Mouse (Mus musculus): ENCODE data around the gene Reln. TPM values are rescaled to one million over a fixed set of nuclear protein-coding genes. Genes with fewer than 3 reads are reported as not detected.
A peak's percentile ranks its signal among the peaks of the same experiment; 100 is the strongest.

Gene Reln
- polyA plus RNA-seq (2015; fragmentation: Nextera tagmentation; extraction: Ambion mirVana): 45.8 and 51.3 TPM in 2 replicates

GRCm38 (mm10) chr5:22344556-22344975 is at the start of gene Reln:
Gene Reln (minus strand): TSS chr5:22344702.
- peaks cover 46% of the 10 kb centered on the region for H3K27me3 ChIP-seq
- 0% methylated on average over 44 of the region's 68 CpGs for WGBS
- peak within 1 kb of the TSS; percentile 63 for H3K4me3 ChIP-seq
- H3K27ac ChIP-seq (replicated peaks): peak within 1 kb of the TSS; percentile 96
- H3K9ac ChIP-seq: peak within 1 kb of the TSS; percentile 88
- H3K4me1 ChIP-seq (replicated peaks): peaks cover 38% of the 10 kb centered on the region
- no peaks in the 10 kb centered on the region for H3K9me3 ChIP-seq
- ATAC-seq (ENCODE audit: low read depth): peak; percentile 90
- H3K36me3 ChIP-seq: no peaks in the 10 kb centered on the region
- H3K4me2 ChIP-seq: peak within 1 kb of the TSS; percentile 89

GRCm38 (mm10) chr5:22388502-22388901 is 44.0 kb upstream of the Reln start:
- Histone ChIP-seq H3K27me3 (no peaks in the 10 kb centered on the region), H3K36me3 (no peaks in the 10 kb centered on the region), H3K9ac (no peak overlapping the region), H3K4me1 (replicated peaks) (0 out of 2 replicates have a peak, but pooled peaks cover 3% of the 10 kb centered on the region), H3K4me2 (no peak overlapping the region), H3K9me3 (no peaks in the 10 kb centered on the region), H3K4me3 (no peak overlapping the region), H3K27ac (replicated peaks) (no peak overlapping the region)
- ATAC-seq (ENCODE audit: low read depth): no peak
- WGBS: 90% methylated on average over 2 of the region's 2 CpGs

- Histone ChIP-seq H3K27me3 (no peaks in the 10 kb centered on the region), H3K4me3 (no peak overlapping the region), H3K4me1 (replicated peaks) (no peaks in the 10 kb centered on the region), H3K4me2 (no peak overlapping the region), H3K36me3 (no peaks in the 10 kb centered on the region), H3K9ac (no peak overlapping the region), H3K9me3 (no peaks in the 10 kb centered on the region), H3K27ac (replicated peaks) (no peak overlapping the region)
- no peak for ATAC-seq (ENCODE audit: low read depth)
- 46% methylated on average over 9 of the region's 9 CpGs for WGBS
Measured at GRCm38 (mm10) chr5:22360510-22360909, 16.0 kb upstream of the Reln start.

GRCm38 (mm10) chr5:22348412-22348811 is 3.9 kb upstream of the Reln start:
- H3K9ac ChIP-seq: no peak overlapping the region
- no peak overlapping the region for H3K4me3 ChIP-seq
- H3K4me1 ChIP-seq (replicated peaks): peaks cover 27% of the 10 kb centered on the region
- WGBS: 84% methylated on average over 3 of the region's 3 CpGs
- no peak for ATAC-seq (ENCODE audit: low read depth)
- no peaks in the 10 kb centered on the region for H3K9me3 ChIP-seq
- H3K4me2 ChIP-seq: no peak overlapping the region
- no peak overlapping the region for H3K27ac ChIP-seq (replicated peaks)
- H3K36me3 ChIP-seq: no peaks in the 10 kb centered on the region
- H3K27me3 ChIP-seq: peaks cover 27% of the 10 kb centered on the region

- H3K4me3 ChIP-seq: no peak overlapping the region
- H3K9ac ChIP-seq: no peak overlapping the region
- peaks cover 32% of the 10 kb centered on the region for H3K4me1 ChIP-seq (replicated peaks)
- no peak overlapping the region for H3K4me2 ChIP-seq
- WGBS: 80% methylated on average over 2 of the region's 2 CpGs
- H3K27ac ChIP-seq (replicated peaks): no peak overlapping the region
- H3K27me3 ChIP-seq: peaks cover 33% of the 10 kb centered on the region
- no peaks in the 10 kb centered on the region for H3K36me3 ChIP-seq
- no peak for ATAC-seq (ENCODE audit: low read depth)
- H3K9me3 ChIP-seq: no peaks in the 10 kb centered on the region
Measured at GRCm38 (mm10) chr5:22347732-22348131, 3.2 kb upstream of the Reln start.

- no peaks in the 10 kb centered on the region for H3K36me3 ChIP-seq
- H3K9me3 ChIP-seq: no peaks in the 10 kb centered on the region
- H3K27me3 ChIP-seq: peaks cover 39% of the 10 kb centered on the region
- ATAC-seq (ENCODE audit: low read depth): no peak
- peaks cover 38% of the 10 kb centered on the region for H3K4me1 ChIP-seq (replicated peaks)
- peak overlapping the region; percentile 89 for H3K4me2 ChIP-seq
- H3K9ac ChIP-seq: peak overlapping the region; percentile 88; the same call in 1 of the 2 replicates
- WGBS: 25% methylated on average over 14 of the region's 14 CpGs
- peak overlapping the region; percentile 96 for H3K27ac ChIP-seq (replicated peaks)
- peak overlapping the region; percentile 63 for H3K4me3 ChIP-seq
Measured at GRCm38 (mm10) chr5:22345894-22346635, 1.6 kb upstream of the Reln start.

- Histone ChIP-seq H3K27ac (replicated peaks) (peak overlapping the region; percentile 96), H3K27me3 (peaks cover 46% of the 10 kb centered on the region), H3K4me2 (peak overlapping the region; percentile 89), H3K9me3 (no peaks in the 10 kb centered on the region), H3K36me3 (no peaks in the 10 kb centered on the region), H3K9ac (peak overlapping the region; percentile 88), H3K4me3 (peak overlapping the region; percentile 63), H3K4me1 (replicated peaks) (peaks cover 38% of the 10 kb centered on the region)
- under 1% methylated on average over 58 of the region's 58 CpGs for WGBS
- peak; percentile 77 for ATAC-seq (ENCODE audit: low read depth)
Measured at GRCm38 (mm10) chr5:22344976-22345651, 612 bp upstream of the Reln start.

GRCm38 (mm10) chr5:22343843-22344555 is 503 bp downstream of the Reln start:
- peak overlapping the region; percentile 89 for H3K4me2 ChIP-seq
- peak overlapping the region; percentile 88 for H3K9ac ChIP-seq
- peak overlapping the region; percentile 63 for H3K4me3 ChIP-seq
- peak overlapping the region; percentile 96 for H3K27ac ChIP-seq (replicated peaks)
- H3K27me3 ChIP-seq: peaks cover 46% of the 10 kb centered on the region
- H3K36me3 ChIP-seq: no peaks in the 10 kb centered on the region
- H3K4me1 ChIP-seq (replicated peaks): peaks cover 38% of the 10 kb centered on the region
- under 1% methylated on average over 63 of the region's 65 CpGs for WGBS
- H3K9me3 ChIP-seq: no peaks in the 10 kb centered on the region
- peak; percentile 83 for ATAC-seq (ENCODE audit: low read depth)

- H3K4me1 ChIP-seq (replicated peaks): peaks cover 38% of the 10 kb centered on the region
- WGBS: 1% methylated on average over 10 of the region's 10 CpGs
- H3K9ac ChIP-seq: peak overlapping the region; percentile 88
- no peak overlapping the region for H3K27ac ChIP-seq (replicated peaks)
- H3K4me2 ChIP-seq: peak overlapping the region; percentile 89
- peaks cover 44% of the 10 kb centered on the region for H3K27me3 ChIP-seq
- no peaks in the 10 kb centered on the region for H3K9me3 ChIP-seq
- ATAC-seq (ENCODE audit: low read depth): no peak
- peak overlapping the region; percentile 63 for H3K4me3 ChIP-seq
- H3K36me3 ChIP-seq: no peaks in the 10 kb centered on the region
Measured at GRCm38 (mm10) chr5:22343536-22343842, 1.0 kb downstream of the Reln start.

GRCm38 (mm10) chr5:22342461-22342860 is 2.0 kb downstream of the Reln start:
- ATAC-seq (ENCODE audit: low read depth): no peak
- Histone ChIP-seq H3K27me3 (peaks cover 38% of the 10 kb centered on the region), H3K4me1 (replicated peaks) (peaks cover 38% of the 10 kb centered on the region), H3K27ac (replicated peaks) (0 out of 2 replicates have a peak overlapping the region, but pooled peaks have one; percentile 28), H3K36me3 (no peaks in the 10 kb centered on the region), H3K9ac (peak overlapping the region; percentile 27; the same call in 1 of the 2 replicates), H3K4me3 (peak overlapping the region; percentile 63), H3K4me2 (peak overlapping the region; percentile 89), H3K9me3 (no peaks in the 10 kb centered on the region)
- WGBS: 74% methylated on average over 7 of the region's 7 CpGs

GRCm38 (mm10) chr5:22340991-22341390 is 3.5 kb downstream of the Reln start:
- Histone ChIP-seq H3K4me1 (replicated peaks) (peaks cover 27% of the 10 kb centered on the region), H3K4me2 (peak overlapping the region; percentile 89), H3K27ac (replicated peaks) (no peak overlapping the region), H3K27me3 (peaks cover 26% of the 10 kb centered on the region), H3K9me3 (no peaks in the 10 kb centered on the region), H3K9ac (no peak overlapping the region), H3K4me3 (peak overlapping the region; percentile 21), H3K36me3 (no peaks in the 10 kb centered on the region)
- ATAC-seq (ENCODE audit: low read depth): no peak
- 86% methylated on average over 8 of the region's 8 CpGs for WGBS

- Histone ChIP-seq H3K27me3 (peaks cover 3% of the 10 kb centered on the region; the same call in 1 of the 2 replicates), H3K4me1 (replicated peaks) (peaks cover 8% of the 10 kb centered on the region), H3K4me2 (no peak overlapping the region), H3K36me3 (no peaks in the 10 kb centered on the region), H3K9ac (no peak overlapping the region), H3K4me3 (no peak overlapping the region), H3K27ac (replicated peaks) (no peak overlapping the region), H3K9me3 (peaks cover 6% of the 10 kb centered on the region; the same call in 1 of the 2 replicates)
- 75% methylated on average over 3 of the region's 3 CpGs for WGBS
- ATAC-seq (ENCODE audit: low read depth): no peak
Measured at GRCm38 (mm10) chr5:22335408-22335807, 9.1 kb downstream of the Reln start.

Measured in neural tube, embryonic 13.5 days (tissue).